Mouse (Mus musculus) cortical plate, adult 2 months (tissue): ENCODE measurements around the gene Sgms2.

Experiments
- CTCF ChIP-seq: fragments of 200-500 bp; IDR thresholded peaks from 2 replicates; pipeline ENCODE4 v1.5.1; 2011; ENCODE audit warnings: mild to moderate bottlenecking, control low read depth, low read length; ENCODE audit not compliant: insufficient read depth; ENCODE audit errors: extremely low read depth
- POLR2A ChIP-seq: fragments of 200-500 bp; IDR thresholded peaks from 2 replicates; pipeline ENCODE4 v1.6.1; 2011; ENCODE audit warnings: mild to moderate bottlenecking, low read length, control low read depth; ENCODE audit not compliant: insufficient read depth; ENCODE audit errors: extremely low read depth

DNA sequence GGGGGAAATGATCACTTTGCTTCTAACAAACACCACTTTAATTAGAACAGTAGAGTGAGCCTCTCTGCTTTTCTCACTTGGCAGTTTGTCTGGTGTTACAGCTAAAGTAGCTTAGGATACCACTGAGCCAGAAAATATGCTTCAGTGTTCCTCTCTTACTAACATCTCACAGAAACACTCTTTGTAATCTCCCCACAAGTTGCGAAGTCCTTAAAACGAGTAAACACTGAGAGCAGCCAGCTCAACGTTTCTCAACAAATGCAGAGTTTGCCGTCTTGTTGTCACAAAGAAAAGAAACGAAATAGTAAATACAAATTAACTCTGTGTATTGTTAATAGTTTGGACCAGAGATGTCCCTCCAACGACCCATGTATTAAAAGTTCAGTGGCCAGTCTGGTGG, 26.5 kb upstream of the Sgms2 start:
- TF ChIP-seq CTCF = no peak
- no peak for TF ChIP-seq POLR2A
